Mouse (Mus musculus) inflammation-experienced regulatory T-cells, adult 6 months (primary cell): ENCODE data around the gene Nanos3. TPM values are rescaled to one million over a fixed set of nuclear protein-coding genes. Genes with fewer than 3 reads are reported as not detected.

Experiments used
- ATAC-seq: one replicate; pipeline ENCODE4 v1.8.0; 2017
- polyA plus RNA-seq, 3 experiments: library from polyadenylated mRNA; unstranded; fragments of 100-300 nt; shearing (Covaris generic); gene quantifications; one replicate each; pipeline ENCODE4 v1.2.1; 2017

The Nanos3 gene
- polyA plus RNA-seq, 3 experiments from 2014 or later: not detected

- peak; percentile 36 for ATAC-seq
Observed at GRCm38 (mm10) chr8:84126742-84127141, 58.3 kb downstream of the Nanos3 start.

- ATAC-seq: no peak
Observed at GRCm38 (mm10) chr8:84125656-84126055, 59.4 kb downstream of the Nanos3 start, which contains the start of gene Podnl1. TSS of gene Podnl1 (plus strand) at chr8:84125989.

Other genes with a start within 250 kb of the Nanos3 start
- gene Gm10644, start 230.0 kb downstream of the Nanos3 start, polyA plus RNA-seq: 1 to 10 TPM in 1 of 3 experiments, under 1 TPM in 2; 0.16 to 1.5 (median 0.52) TPM
- 100 to 1,000 TPM in 1 of 3 experiments, 10 to 100 TPM in 2; 26.0 to 159 (median 26.4) TPM for gene Asf1b, start 229.7 kb downstream of the Nanos3 start, polyA plus RNA-seq
- gene Prkaca, start 212.2 kb downstream of the Nanos3 start, polyA plus RNA-seq: 10 to 100 TPM; 16.3 to 20.1 (median 18.8) TPM
- gene Samd1, start 187.5 kb downstream of the Nanos3 start, polyA plus RNA-seq: 1 to 10 TPM; 5.0 to 7.3 (median 6.5) TPM
- gene 1700067K01Rik, start 183.7 kb downstream of the Nanos3 start, polyA plus RNA-seq: under 1 TPM in 2 of 3 experiments, not detected in 1; 0.51 to 0.70 TPM
- 1 to 10 TPM in 2 of 3 experiments, not detected in 1; 1.2 to 2.5 TPM for gene 2210011C24Rik, start 173.0 kb downstream of the Nanos3 start, polyA plus RNA-seq
- 1 to 10 TPM; 1.6 to 3.7 (median 2.8) TPM for gene Palm3, start 163.7 kb downstream of the Nanos3 start, polyA plus RNA-seq
- 100 to 1,000 TPM; 188 to 350 (median 272) TPM for gene Il27ra, start 142.6 kb downstream of the Nanos3 start, polyA plus RNA-seq
- gene Rln3, start 140.2 kb downstream of the Nanos3 start, polyA plus RNA-seq: 10 to 100 TPM; 21.2 to 34.2 (median 31.9) TPM
- 1 to 10 TPM in 1 of 3 experiments, under 1 TPM in 2; 0.53 to 1.4 (median 0.91) TPM for gene Gm10643, start 120.1 kb downstream of the Nanos3 start, polyA plus RNA-seq
- gene Rfx1, start 118.4 kb downstream of the Nanos3 start, polyA plus RNA-seq: 10 to 100 TPM in 2 of 3 experiments, 1 to 10 TPM in 1; 9.4 to 13.2 (median 13.2) TPM
- gene Dcaf15, start 80.4 kb downstream of the Nanos3 start, polyA plus RNA-seq: 10 to 100 TPM; 16.6 to 20.0 (median 18.6) TPM
- gene Podnl1, start 59.2 kb downstream of the Nanos3 start, polyA plus RNA-seq: 10 to 100 TPM in 1 of 3 experiments, 1 to 10 TPM in 2; 8.5 to 32.9 (median 8.7) TPM
- 10 to 100 TPM; 13.9 to 24.2 (median 21.3) TPM for gene Cc2d1a, start 37.3 kb downstream of the Nanos3 start, polyA plus RNA-seq
- gene 4930432K21Rik, start 37.2 kb downstream of the Nanos3 start, polyA plus RNA-seq: 1 to 10 TPM in 2 of 3 experiments, not detected in 1; 1.5 to 1.6 TPM
- 1 to 10 TPM; 2.9 to 4.8 (median 4.4) TPM for gene Zswim4, start 51.8 kb upstream of the Nanos3 start, polyA plus RNA-seq
- gene D8Ertd738e, start 64.5 kb upstream of the Nanos3 start, polyA plus RNA-seq: 100 to 1,000 TPM; 351 to 392 (median 390) TPM
- 10 to 100 TPM in 2 of 3 experiments, 1 to 10 TPM in 1; 7.2 to 34.3 (median 25.2) TPM for gene Mri1, start 72.1 kb upstream of the Nanos3 start, polyA plus RNA-seq
- gene Ccdc130, start 85.2 kb upstream of the Nanos3 start, polyA plus RNA-seq: 10 to 100 TPM; 40.4 to 53.7 (median 44.6) TPM
- gene Cacna1a, start 203.2 kb upstream of the Nanos3 start, polyA plus RNA-seq: 1 to 10 TPM; 3.4 to 8.2 (median 8.2) TPM